7 mouse cellular contexts compared by ENCODE assay signal in genomic region chr13:92733252-92733651, GRCm38 (mm10).
DNase-seq lines count a peak whose midpoint lies in the region; ATAC-seq and TF ChIP-seq lines count a peak whose summit lies in the region.

No protein-coding gene starts in this region.

- no peaks in the 10 kb centered on the region for H3K9me3 ChIP-seq in G1E (replicated peaks)

- DNase-seq in CD4-positive, CD25-positive, alpha-beta regulatory T cell, adult 2 months (ENCODE audit: low read depth, low spot score): peak; percentile 76
- DNase-seq in G1E (ENCODE audit: low spot score): peak; percentile 43
- DNase-seq in cerebellum, adult 18-20 months: peak; percentile 67 to 74
- peak; percentile 56 for DNase-seq in gastrocnemius, adult 2 months
- peak; percentile 74 to 78 for DNase-seq in kidney, postnatal 4 days
- DNase-seq in lung, postnatal 25 days (ENCODE audit: low spot score): peak; percentile 53
- DNase-seq in spleen, adult 2 months (ENCODE audit: low read depth in 1 of 2, low spot score in 2 of 2): peak in 1 of 2 experiments; percentile 75

- TF ChIP-seq POLR2A in spleen, adult 2 months (IDR thresholded peaks at IDR 0.05; ENCODE audit: low read depth, low read length): no peak

- no peak overlapping the region for H3K4me3 ChIP-seq in G1E (ENCODE audit: low read depth, low read length)
- H3K4me3 ChIP-seq in gastrocnemius, adult 2 months: peak overlapping the region; percentile 63
- no peak overlapping the region for H3K4me3 ChIP-seq in spleen, adult 2 months (ENCODE audit: extremely low read depth, insufficient read depth, insufficient read length)

- intact Hi-C loops in gastrocnemius, adult 2 months (cut with DNase I): loop anchor here (10.0 kb wide), 1 partner anchor 378 kb away; the partner anchor contains the start of genes Dhfr and Msh3

- peaks cover 42% of the 10 kb centered on the region for H3K27me3 ChIP-seq in G1E (ENCODE audit: insufficient read depth, low read length)
- no peaks in the 10 kb centered on the region for H3K27me3 ChIP-seq in spleen, adult 2 months (ENCODE audit: control insufficient read depth, insufficient read depth, low read length)

- peak; percentile 77 for TF ChIP-seq CTCF in G1E (IDR thresholded peaks at IDR 0.05; ENCODE audit: low read depth, low read length)
- TF ChIP-seq CTCF in gastrocnemius, adult 2 months (IDR thresholded peaks at IDR 0.05): peak; percentile 45
- peak; percentile 79; the same call in 1 of the 2 replicates for TF ChIP-seq CTCF in spleen, adult 2 months (IDR thresholded peaks at IDR 0.05; ENCODE audit: extremely low read depth, insufficient read depth, insufficient read length, insufficient replicate concordance)

- H3K36me3 ChIP-seq in G1E (replicated peaks): no peaks in the 10 kb centered on the region
- H3K36me3 ChIP-seq in spleen, adult 2 months (ENCODE audit: control insufficient read depth, insufficient read depth, low read length): no peaks in the 10 kb centered on the region

- peak overlapping the region; percentile 20 for H3K27ac ChIP-seq in gastrocnemius, adult 2 months
- H3K27ac ChIP-seq in spleen, adult 2 months (ENCODE audit: insufficient read depth, low read length): no peak overlapping the region

- WGBS in spleen, adult 2 months: 40% methylated on average over 9 of the region's 9 CpGs

- ATAC-seq in G1E (ENCODE audit: extremely low read depth, insufficient number of reproducible peaks, low FRiP score, poor library complexity, severe bottlenecking): no peak

- H3K4me1 ChIP-seq in G1E (ENCODE audit: insufficient read depth, low read depth, low read length): no peaks in the 10 kb centered on the region; the same call in 1 of the 2 replicates
- H3K4me1 ChIP-seq in spleen, adult 2 months (ENCODE audit: control insufficient read depth, insufficient read depth, insufficient read length): peaks cover 7% of the 10 kb centered on the region; the same call in 1 of the 2 replicates
